Mouse (Mus musculus) left cerebral cortex, postnatal 14 days (tissue): ENCODE results near the gene Ush2a. TPM values are rescaled to one million over a fixed set of nuclear protein-coding genes. Genes with fewer than 3 reads are reported as not detected.

Source experiments
- DNase-seq, 2 experiments: peaks; one replicate each; pipeline ENCODE4 v3.0.0; 2021 to 2022; ENCODE audit warnings: low spot score in 2 of 2, mixed read lengths in 1 of 2
- intact Hi-C: fragments of 180-260 bp; cut with DNase I; formaldehyde crosslinking; loops from one replicate; pipeline ENCODE4 v1.15.1; 2025
- total RNA-seq, 2 experiments: library from RNA; stranded (reverse); gene quantifications; 2 replicates each; pipeline ENCODE4 v1.2.3; 2021

Ush2a gene
- total RNA-seq, 2 experiments from 2014 or later, result 0.09 to 0.23 TPM

DNA sequence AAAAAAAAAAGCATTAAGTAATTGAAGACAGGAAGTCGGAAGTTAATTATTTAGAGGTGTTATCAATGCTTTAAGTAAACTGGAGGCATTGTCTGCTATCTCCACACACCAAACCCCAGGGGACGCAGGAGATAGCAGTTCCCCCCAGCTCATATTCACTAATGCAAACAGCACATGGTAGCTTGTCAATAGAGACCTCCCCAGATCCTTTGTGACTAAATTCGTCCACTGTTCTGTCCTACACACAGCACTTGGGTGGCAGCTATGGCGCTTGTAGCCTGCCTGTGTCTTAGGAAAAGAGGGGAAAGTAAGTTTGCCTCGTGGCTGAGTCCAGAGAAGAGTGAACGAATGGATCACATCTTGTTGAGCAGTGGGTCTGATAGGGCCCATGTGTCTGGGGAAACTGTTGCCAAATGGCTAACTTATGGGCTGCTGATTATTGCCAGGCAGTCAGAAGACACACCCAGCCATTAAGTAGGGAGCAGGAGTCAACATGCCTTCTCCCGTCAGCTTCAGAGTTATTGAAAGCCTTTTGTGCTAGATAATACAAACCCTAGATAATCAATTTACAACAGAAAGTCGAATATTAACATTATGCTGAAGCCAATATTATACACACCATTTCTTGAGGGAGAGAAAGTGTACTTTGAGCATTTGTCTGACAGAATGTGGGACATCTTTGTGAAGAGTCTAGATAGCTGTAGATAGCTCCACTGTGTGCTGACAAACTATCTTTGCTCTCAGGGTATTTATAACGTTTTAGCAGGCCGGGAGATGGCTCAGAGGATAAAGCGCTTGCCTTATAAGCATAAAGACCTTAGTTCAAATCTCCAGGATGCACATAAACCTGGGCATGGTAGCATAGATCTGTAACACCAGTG is 568.9 kb downstream of the Ush2a start:
- intact Hi-C loops, result no loop called here
- no peak for DNase-seq

DNA sequence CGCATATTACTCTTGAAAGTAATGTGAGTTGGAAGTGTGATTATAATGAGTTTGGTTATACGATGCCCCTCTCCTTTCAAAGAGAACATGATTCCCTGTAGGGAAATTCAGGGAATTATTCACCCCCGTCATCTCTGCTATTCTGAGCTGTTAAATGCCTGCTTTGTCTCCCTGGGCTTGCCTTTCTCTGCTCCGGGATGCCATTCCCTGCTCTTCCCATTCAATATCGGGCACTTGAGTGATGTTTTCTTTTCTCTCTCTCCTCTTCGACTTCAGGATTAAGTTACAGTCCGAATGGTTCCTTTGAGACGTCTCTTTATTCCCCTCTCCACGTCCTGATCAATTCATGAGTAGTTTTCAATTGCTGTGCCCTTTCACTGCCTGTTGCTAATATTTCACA is 572.1 kb downstream of the Ush2a start:
- intact Hi-C loops, result no loop called here
- DNase-seq, result no peak

DNA sequence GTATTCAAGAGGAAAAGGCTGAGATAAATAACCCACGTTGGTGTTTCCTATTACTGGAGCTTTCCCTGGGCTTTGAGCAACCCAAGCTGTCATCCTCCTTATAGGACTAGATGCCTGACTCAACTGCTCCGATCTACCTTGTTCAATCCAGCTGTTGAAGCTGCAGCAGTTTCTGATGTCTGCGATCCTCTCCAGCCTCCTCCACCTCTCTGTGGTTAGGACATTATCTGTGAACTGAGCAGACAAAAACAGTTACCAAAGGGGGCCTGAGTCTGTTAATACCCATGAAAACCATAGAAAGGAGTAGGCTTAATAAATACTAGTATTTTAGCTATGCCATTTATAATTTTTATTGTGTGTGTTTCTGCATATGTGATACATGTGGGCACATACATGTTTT is 572.9 kb downstream of the Ush2a start:
- intact Hi-C loops, result no loop called here
- no peak for DNase-seq

DNA sequence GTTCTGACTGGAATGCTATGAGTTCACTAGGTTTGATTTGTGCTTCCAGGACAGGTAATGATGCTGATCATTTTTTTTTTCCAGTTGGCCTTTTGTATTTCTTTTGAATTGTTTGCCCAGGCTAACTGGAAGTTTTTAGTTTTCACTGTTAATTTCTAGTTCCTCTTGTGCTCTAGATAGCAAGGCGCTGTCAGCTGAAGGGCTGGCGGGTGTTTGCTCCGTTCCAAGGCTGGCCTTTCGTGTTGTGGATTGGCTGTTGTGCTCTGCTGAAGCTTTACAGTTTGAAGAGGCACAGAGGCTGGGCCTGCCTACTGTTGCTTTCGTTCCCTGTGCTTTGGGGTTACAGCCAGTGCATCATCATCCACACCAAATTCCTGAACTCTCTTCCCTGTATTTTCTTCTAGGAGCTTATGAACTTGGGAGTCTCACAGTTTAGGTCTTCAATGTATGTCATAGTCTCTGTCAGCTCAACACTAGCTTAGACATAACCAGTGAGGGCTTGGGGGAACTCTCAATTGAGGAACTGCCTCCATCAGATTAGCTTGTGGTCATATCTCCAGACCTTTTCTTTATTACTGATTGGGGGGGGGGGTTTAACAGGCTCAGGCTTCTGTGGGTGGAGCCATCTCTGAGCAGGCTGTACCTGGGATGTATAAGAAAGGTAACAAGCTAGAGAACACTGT is 575.9 kb downstream of the Ush2a start:
- no peak for DNase-seq
- intact Hi-C loops, result no loop called here

DNA sequence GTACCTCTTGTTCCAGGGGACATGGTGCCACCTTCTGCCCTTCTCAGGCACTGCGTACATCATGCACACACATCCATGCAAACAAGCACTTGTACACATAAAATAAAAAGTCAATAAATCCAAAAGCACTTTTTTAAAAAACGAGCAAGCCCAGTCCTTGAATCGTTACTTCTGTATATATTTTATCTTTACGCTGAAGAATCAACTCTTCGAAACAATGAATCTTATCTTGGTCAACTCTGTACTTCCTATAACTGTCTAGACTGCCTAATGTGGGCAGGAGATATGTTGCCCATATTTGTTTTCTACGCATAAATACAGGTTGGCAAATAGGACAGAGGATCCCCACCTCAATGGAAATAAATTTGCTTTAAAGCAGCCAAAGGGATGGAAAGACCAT is 585.4 kb downstream of the Ush2a start:
- intact Hi-C loops, result no loop called here

DNA sequence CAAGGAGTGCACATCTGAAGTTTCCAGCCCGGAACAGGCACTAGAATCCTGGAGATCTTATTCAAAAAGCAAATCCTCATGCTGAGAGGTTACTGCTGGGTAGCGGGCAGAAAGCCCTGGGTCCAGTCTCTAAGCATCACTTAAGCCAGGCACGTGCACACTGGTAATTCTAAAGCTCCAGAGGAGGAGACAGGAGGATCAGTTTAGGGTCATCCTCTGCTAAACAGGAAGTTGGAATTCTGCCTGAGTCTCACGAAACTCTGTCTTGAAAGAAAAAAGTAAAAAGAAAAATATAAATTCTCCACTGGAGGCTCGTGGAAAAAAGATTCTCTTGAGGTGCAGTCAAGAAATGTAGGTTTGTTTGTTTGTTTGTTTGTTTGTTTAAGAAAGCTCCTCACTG is 591.0 kb downstream of the Ush2a start:
- no peak for DNase-seq
- intact Hi-C loops, result no loop called here

More for the DNA sequence above, 585.4 kb downstream of the Ush2a start:
- DNase-seq, result no peak

DNA sequence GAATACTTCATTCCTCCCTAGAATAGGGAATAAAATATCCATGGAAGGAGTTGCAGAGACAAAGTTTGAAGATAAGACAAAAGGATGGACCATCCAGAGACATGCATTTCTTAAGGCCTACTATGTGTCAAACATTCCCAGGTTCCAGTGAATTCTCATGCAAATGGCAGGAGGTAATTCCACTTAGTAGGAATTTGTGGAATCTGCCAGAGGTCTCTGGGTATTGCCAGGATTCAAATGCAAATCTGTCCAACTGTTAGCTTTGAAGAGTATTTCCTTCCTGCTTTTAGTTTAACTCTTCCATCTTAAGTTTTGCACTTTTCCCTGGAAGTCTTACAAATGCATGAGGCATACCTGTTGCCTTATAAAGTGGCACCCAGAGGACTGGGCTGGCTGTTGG is 592.4 kb downstream of the Ush2a start:
- intact Hi-C loops, result no loop called here
- DNase-seq, result no peak

DNA sequence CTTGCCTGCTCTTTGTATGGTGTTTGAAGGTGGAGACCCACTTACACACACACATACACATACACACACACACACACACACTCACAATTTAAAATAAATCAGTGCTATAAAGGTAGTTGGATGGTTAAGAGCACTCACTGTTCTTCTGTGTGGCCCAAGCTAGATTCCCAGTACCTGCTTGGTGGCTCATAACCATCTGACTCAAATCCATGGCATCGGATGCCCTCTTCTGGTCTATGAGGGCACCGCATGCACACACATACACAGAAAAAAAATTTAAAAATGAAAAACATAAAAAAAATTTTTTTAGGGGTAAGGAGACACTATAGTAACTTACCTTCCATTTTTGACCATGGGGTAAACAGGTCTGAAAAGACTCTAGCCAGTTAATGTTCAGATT is 593.2 kb downstream of the Ush2a start:
- intact Hi-C loops, result no loop called here
- DNase-seq, result no peak

DNA sequence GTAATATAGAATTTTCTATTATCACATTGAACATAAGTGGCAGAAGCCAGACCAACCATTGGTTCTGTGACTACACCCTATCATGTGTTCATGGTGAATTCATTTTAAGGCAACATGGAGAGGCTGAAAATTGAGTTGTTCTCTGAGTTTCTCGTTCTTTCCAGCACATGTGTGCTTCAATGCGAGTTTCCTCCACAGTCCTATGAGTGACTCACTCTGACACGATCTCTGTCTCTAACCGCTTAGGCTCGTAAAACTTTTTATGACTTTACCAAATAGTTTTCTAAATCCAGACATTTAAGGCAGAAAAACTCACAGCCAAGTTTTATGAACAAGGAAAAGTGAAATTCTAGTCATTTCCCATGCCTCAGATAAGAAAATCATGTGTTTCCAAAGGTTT is 597.9 kb downstream of the Ush2a start:
- intact Hi-C loops, result no loop called here
- DNase-seq, result no peak

DNA sequence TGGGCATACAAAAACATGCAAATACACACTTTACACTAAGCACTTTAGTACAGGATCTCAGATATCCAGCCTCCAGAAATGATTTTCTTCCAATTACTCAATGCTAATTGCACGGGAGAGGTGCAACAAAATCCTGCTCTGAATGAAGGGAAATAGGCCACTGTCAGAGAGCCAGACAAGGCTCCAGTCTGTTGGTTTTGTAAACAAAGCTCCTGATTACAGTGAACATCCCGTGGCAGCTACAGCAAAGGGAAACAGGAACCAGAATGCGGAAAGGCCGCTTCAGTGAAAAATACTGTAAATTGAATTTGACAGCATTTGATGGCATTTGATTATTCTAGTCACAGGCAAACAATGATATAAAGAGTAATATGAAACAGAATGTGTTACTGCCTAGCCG is 604.1 kb downstream of the Ush2a start:
- peak in 1 of 2 experiments; percentile 2 for DNase-seq
- intact Hi-C loops, result no loop called here

DNA sequence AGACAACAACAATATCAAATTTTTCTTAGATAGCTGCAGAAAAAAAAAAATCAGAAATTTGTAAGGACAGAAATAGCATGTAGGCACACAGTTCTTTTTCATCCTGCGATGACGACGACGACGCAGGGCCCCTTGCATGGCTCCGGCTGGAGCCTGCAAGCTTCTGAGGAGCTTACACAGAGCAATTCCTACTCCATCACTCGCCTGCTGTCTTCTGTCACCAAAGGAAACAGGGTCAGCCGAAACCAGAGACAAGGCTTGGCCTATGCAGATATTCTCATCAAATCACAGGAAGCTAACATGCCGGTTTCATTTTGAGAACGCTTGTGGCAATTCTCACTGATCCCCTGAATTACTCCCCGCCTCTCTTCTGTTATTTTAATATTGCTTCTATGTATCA is 604.7 kb downstream of the Ush2a start:
- no peak for DNase-seq
- intact Hi-C loops, result no loop called here

DNA sequence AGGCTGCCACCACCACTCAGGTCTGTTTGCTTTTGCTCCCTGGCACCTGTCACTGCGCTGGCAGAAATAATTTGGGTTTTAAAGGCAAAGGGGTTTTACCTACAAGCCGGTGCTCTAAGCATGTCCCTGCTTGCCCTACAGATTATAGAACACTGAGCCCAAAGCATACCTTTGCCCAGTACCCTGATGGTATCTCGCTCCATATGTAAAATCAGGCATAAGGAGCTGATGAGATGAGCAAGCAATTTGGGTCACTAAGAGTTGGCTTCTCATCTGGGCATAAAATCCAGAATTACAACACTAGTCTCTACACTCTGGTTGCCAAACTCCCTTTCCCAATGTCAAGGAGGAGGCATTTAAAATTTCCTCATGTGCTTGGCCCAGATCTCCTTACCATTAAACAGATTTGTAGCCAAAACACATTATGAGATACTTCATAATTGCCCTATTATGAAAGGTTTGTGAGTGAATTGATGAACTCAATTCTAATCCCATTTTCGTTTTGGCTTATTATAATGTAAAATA is 616.8 kb downstream of the Ush2a start:
- intact Hi-C loops, result no loop called here
- no peak for DNase-seq

DNA sequence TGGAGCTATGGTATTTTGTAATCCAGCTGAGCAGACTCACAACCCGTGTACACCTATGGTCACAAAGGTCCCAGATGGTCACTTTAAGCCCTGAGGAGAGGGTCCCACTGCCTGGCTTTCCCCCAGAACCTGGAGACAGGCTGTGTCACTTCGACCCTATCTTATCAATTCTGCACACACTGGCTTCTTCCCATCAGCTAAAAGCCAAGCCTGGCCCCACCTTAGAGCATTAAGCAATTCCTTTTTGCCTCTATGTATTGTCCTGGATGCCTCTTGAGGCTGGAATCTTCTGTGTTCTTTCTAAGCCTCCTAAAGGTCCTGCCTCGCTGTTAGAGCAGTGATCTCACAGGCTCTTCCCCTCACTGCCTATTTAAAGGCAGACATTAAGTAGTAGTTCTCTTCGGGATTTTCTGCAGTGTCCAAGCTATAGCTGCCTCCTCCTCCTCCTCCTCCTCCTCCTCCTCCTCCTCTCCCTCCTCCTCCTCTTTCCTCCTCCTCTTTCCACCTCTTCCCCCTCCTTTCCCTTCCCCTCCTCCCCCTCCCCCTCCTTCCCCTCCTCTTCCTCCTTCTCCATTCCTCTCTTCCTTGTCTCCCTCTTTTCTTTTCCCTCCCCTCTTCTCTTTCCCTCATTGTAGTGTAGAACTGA is 635.2 kb downstream of the Ush2a start:
- intact Hi-C loops, result no loop called here
- no peak for DNase-seq

DNA sequence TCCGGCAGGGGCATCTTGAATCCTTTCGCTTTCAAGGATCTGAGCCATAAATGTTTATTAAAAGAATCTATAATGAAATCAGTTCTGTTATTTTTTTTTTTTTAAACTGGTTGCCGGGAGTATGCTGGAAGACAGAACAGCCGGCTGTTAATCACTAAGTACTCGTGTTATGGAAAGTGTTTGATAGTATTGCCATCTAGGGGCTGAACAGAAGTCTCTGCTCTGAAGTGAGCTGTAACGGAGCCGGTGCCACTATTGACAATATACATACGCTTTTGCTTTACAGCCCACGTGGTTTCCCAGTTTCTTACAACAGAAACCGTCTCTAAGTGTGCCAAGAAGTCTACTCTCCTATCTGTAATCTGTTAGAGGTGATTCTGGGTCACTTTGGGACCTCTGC is 642.3 kb downstream of the Ush2a start:
- intact Hi-C loops, result no loop called here

DNA sequence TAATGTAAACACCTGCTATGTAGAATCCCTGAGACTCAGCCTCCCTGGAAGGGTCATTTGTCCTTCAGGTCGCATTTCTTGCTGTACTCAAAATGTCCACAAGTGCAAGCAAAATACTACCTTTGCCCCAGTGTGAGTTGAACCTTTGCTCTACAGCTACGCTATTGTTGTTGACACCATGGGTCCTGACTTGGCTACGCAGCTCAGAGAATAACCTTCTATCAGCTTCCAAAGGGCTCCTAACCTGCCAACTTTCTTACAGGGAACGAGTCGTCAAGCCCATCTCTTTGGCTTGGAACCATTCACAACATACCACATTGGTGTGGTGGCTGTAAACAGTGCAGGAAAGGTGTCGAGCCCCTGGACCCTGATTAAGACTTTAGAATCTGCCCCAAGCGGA is 644.4 kb downstream of the Ush2a start:
- intact Hi-C loops, result no loop called here
- DNase-seq, result no peak

More for the DNA sequence above, 642.3 kb downstream of the Ush2a start:
- peak; percentile 8 to 22 for DNase-seq

DNA sequence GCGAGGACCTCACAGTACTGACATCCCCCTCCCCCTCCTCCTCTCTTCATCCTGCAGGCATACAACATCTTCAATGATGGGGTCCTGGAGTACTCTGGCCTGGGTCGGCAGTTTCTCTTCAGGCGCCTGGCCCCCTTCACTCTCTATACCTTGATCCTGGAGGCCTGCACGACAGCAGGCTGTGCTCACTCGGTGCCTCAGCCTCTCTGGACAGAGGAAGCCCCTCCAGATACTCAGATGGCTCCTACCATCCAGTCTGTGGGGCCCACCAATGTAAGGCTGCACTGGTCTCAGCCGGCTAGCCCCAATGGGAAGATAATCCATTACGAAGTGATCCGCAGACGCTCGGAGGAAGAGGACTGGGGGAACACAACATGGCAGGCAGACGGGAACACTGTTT is 648.8 kb downstream of the Ush2a start:
- intact Hi-C loops, result no loop called here
- DNase-seq, result no peak

DNA sequence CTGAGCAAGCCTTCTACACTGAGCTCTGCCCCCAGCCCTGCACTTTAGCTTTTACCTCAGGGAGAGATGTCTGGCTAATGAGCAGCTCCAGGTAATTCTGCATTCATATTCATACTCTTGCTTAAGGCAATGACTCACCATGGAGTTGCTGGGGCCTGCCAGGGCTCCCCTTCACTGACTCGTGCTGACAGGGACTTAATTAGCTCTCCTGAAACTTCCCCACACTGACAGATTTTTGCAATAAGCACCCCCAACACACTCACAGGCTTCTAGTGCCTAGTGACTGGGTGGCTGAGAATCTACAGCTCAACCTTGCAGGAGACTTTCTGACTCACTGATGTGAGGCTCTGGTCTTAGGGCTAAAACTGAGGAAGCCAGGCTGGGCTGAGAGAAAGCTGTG is 658.1 kb downstream of the Ush2a start:
- peak in 1 of 2 experiments; percentile 12 for DNase-seq
- intact Hi-C loops, result no loop called here

DNA sequence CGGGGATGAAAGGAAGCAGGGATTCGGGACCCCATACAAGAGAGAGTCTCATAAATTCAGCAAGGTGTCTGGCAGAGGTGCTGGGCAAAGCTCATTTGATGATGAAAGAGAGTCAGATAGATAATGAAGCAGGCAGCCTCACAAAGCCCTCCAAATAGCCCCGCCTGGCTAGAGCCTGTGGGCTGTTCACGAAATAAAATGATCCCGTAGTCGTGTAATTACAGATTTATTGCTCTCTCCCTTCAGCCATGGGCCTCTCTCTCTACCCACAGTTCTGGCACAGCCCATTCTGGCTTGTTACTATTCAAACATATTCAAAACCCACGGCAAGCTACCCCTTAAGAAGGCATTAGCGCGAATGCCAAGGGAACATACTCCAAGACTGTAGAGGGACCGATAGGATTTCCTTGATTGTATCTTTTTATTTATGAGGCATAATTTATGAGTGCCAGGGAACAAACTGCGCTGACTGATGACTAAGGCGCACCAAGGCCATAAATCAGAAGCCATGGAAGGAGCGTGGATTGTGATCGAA is 675.5 kb downstream of the Ush2a start:
- intact Hi-C loops, result no loop called here
- DNase-seq, result no peak

DNA sequence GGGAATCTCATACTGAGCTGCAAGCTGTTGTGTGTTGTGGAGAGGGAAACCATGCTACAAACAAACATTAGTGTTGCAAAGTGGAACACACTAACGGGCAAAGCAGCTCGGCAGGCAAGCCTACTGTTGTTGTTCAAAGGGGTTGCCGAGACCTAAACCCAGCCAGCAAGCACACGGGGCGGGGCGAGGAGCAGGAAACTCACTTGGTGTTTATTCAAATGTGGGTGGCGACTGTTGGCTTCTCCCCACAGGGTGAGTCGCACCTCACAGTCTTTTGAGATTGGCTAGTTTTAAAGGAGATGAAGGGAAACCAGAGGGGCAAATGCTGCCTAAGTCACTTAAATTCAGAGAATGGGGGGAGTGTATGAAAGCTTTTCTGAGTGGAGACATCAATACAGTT is 683.5 kb downstream of the Ush2a start:
- intact Hi-C loops, result no loop called here
- DNase-seq, result no peak

DNA sequence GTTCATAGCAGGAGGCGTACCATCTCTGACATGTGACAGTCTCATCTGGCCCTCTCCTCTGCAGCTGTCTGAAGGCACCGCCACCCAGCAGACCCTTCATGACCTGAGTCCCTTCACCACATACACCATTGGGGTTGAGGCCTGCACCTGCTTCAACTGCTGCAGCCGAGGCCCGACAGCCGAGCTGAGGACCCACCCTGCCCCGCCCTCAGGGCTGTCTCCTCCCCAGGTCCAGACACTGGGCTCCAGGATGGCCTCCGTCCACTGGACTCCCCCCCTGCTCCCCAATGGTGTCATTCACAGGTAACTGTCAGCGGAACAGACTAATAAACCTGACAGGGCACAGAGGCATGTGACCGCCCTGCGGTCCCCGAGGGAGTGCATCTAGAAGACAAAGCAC is 685.0 kb downstream of the Ush2a start:
- intact Hi-C loops, result no loop called here
- DNase-seq, result no peak
